Mouse (Mus musculus) layer of hippocampus, adult 9-10 months (tissue): ENCODE results near the gene Ninl.

Experiments used
- DNase-seq: peaks from one replicate; pipeline ENCODE4 v3.0.0; 2022; ENCODE audit warnings: low spot score

The Ninl gene

GRCm38 (mm10) chr2:150997618-150998017, 41.6 kb downstream of the Ninl start:
- no peak for DNase-seq

GRCm38 (mm10) chr2:150995324-150995723, 43.9 kb downstream of the Ninl start:
- DNase-seq: no peak

- DNase-seq: no peak
Measured at GRCm38 (mm10) chr2:150991050-150991449, 48.1 kb downstream of the Ninl start.

GRCm38 (mm10) chr2:150990506-150990905, 48.7 kb downstream of the Ninl start:
- DNase-seq: no peak

- DNase-seq: no peak
Measured at GRCm38 (mm10) chr2:150985359-150985758, 53.8 kb downstream of the Ninl start.

GRCm38 (mm10) chr2:150982051-150982450, 57.1 kb downstream of the Ninl start:
- DNase-seq: no peak

GRCm38 (mm10) chr2:150981524-150981923, 57.7 kb downstream of the Ninl start:
- DNase-seq: no peak

GRCm38 (mm10) chr2:150979861-150980620, 59.1 kb downstream of the Ninl start:
- no peak for DNase-seq

- DNase-seq: no peak
Measured at GRCm38 (mm10) chr2:150978791-150979190, 60.4 kb downstream of the Ninl start.

GRCm38 (mm10) chr2:150977676-150978075, 61.5 kb downstream of the Ninl start:
- DNase-seq: no peak

GRCm38 (mm10) chr2:150976871-150977270, 62.3 kb downstream of the Ninl start:
- DNase-seq: no peak

GRCm38 (mm10) chr2:150973401-150974115, 65.6 kb downstream of the Ninl start:
- DNase-seq: no peak

GRCm38 (mm10) chr2:150972681-150973080, 66.5 kb downstream of the Ninl start:
- DNase-seq: no peak

- DNase-seq: no peak
Measured at GRCm38 (mm10) chr2:150971856-150972255, 67.3 kb downstream of the Ninl start.

- DNase-seq: no peak
Measured at GRCm38 (mm10) chr2:150969231-150969630, 70.0 kb downstream of the Ninl start.

GRCm38 (mm10) chr2:150967491-150967890, 71.7 kb downstream of the Ninl start:
- DNase-seq: no peak

GRCm38 (mm10) chr2:150965951-150966350, 73.2 kb downstream of the Ninl start:
- DNase-seq: no peak

GRCm38 (mm10) chr2:150964641-150965040, 74.5 kb downstream of the Ninl start:
- no peak for DNase-seq

- DNase-seq: no peak
Measured at GRCm38 (mm10) chr2:150963246-150963645, 75.9 kb downstream of the Ninl start.

- DNase-seq: peak; percentile 8
Measured at GRCm38 (mm10) chr2:150959521-150959920, 79.7 kb downstream of the Ninl start.

- DNase-seq: no peak
Measured at GRCm38 (mm10) chr2:150955859-150956258, 83.3 kb downstream of the Ninl start.

- no peak for DNase-seq
Measured at GRCm38 (mm10) chr2:150951201-150951600, 88.0 kb downstream of the Ninl start.

GRCm38 (mm10) chr2:150950056-150950455, 89.1 kb downstream of the Ninl start:
- DNase-seq: no peak
